Mouse (Mus musculus) frontal cortex, adult 2 months (tissue): Measurements from ENCODE around the gene Galnt16. TPM values are rescaled to one million over a fixed set of nuclear protein-coding genes. Genes with fewer than 3 reads are reported as not detected.

ENCODE experiments used
- DNase-seq, 2 experiments: peaks; one replicate each; pipeline ENCODE4 v3.0.0; 2022; ENCODE audit warnings: low spot score in 1 of 2; ENCODE audit errors: extremely low spot score in 1 of 2
- polyA plus RNA-seq: library from polyadenylated mRNA; depleted of rRNA; stranded (reverse); fragments of >200 nt; gene quantifications from 2 replicates; pipeline ENCODE4 v1.2.3, GENCODE M21; 2012; rRNA removed

The Galnt16 gene
- polyA plus RNA-seq, 1 experiment, result 43.6 TPM

DNA sequence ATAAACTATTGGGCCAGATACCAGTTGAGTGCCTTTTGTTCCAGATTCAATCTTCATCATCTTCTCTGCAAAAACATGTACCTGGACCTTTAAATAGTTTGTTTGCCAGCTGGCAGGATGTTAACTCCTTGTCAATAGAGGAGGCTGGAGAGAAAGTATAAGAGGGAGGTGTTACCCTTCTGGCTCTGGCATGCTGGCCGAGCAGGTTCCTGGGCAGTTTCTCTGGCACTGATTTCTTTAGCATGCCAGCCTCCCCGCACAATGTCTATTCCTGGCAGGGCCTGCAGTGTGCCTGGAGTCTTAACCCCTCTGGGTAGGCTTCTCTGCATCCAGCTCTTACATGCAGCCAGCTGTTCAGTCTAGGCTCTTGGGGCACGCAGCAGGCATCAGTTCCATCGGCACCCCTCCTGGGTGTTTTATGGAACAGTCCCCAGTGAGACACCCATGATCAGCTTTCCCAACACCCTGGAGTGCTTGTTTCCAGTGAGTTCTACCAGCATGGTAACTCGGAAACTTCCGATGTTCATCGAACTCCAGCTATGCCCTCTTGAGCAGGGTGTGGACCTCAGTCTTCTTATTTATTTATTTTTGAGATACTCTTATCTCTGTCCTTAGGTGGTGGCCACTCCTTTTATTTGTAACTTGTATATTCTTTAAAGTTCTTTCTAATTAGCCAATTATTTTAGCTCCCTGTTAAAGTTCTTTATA is 136.0 kb downstream of the Galnt16 start:
- DNase-seq, result no peak

DNA sequence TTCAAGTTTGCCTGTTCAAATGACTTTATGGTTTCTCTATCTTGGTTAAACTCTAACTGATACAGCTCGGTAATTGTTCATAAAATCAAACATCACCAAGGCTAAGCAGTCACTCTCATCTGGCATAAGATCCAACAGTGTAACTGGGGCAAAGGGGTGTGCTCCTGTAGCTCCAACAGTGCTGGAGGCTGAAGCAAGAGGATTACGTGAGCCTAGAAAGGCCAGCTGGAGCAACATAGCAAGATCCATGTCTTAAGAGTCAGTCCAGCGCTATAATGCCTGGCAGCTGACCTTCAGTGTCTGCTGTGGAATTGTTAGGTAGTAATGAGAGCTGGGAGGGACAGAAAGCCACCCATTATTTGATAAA is 136.6 kb downstream of the Galnt16 start:
- DNase-seq, result no peak

DNA sequence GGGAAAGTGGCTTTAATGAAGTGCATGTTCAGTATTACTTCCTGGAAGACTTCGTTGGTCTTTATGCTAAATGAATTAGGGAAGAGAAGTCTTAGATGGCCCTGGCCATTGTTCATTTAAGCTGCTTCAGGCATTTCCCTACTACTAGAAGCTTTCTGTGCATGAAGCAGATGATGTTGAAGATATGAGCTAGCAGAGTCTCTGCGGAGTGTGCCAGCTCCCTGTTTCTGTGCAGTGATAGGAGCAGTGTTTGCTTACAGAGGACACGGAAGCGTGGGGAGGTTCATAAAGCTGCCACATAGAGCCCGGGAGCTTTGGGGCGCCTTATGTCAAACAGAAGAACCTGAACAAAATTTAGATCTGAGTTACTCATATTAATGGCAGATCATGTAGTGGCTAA is 140.6 kb downstream of the Galnt16 start:
- DNase-seq, result no peak

DNA sequence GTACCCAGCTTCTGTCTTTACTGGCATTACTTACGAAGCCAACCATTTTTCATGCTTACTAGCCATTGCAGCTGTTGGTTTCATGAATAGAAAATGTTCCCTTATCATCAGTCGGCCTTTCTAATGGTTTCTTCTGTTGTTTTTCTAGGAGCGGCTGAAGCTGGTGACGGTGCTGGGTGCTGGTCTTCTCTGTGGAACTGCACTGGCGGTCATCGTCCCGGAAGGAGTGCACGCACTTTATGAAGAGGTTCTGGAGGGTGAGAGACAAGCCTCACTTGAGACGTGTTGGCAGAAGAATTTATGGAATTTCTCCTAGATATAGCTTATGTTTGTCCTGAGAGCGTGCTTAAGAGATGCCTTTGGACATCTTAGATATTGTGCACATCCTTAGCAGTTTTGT is 144.2 kb downstream of the Galnt16 start:
- DNase-seq, result no peak

DNA sequence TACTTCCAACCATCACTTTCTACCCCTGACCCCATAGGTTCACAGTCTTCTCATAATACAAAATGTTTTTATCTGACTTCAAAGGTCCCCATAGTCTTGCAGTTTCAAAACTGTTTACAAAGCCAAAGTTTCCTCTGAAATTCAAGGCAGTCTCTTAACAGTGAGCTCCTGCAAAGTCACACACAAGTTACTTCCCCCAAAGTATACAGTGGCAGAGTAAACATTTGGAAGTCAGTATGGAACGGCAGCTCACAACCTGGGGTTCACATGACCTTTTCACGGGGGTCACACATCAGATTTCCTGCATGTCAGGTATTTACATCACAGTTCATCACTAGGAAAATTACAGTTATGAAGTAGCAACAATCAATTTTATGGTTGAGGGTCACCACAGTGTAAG is 145.9 kb downstream of the Galnt16 start:
- DNase-seq, result no peak

DNA sequence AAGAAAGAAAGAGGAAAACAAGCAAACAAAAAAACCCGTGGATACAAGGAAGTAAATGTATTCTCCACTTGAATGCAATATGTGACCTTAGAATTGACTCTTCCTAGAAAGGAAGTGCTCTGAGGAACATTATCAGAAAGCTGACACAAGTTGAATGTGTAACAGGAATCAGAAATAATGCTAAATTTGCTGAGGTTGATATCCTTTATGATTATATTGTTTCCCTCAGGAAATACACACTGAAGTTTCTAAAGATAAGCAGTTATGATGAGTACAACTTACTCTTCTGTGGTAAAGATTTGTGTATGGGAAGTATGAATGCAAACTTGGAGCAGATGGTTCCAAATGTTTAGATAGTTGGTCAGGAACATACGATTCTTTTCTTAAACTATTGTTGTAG is 150.3 kb downstream of the Galnt16 start:
- DNase-seq, result no peak

DNA sequence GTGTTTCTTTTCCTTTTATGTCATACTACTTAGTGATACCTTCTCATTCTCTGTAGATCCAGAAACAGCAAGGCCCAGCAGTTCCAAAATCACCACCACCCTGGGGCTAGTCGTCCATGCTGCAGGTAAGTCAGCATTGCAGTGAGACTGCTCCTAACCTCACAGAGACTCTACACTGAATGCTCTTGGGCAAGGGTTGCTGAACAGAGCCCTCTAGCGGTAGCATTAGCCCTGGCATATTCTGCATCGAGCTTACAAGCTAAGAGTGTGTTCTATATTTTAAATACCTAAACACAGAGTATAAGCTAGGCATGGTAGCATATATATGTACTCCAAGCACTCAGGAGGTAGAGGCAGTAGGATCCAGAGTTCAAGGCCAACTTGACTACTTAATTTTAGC is 155.1 kb downstream of the Galnt16 start:
- peak in 1 of 2 experiments; percentile 82 for DNase-seq

Other genes with a start within 250 kb of the Galnt16 start
- gene Dcaf5, start 81.7 kb upstream of the Galnt16 start, polyA plus RNA-seq, result 44.5 and 45.2 TPM in 2 replicates
- 107 and 129 TPM in 2 replicates for gene Exd2, start 55.2 kb upstream of the Galnt16 start, polyA plus RNA-seq
- gene Slc39a9, start 125.6 kb downstream of the Galnt16 start, polyA plus RNA-seq, result 26.8 and 29.1 TPM in 2 replicates
- gene Erh, start 126.1 kb downstream of the Galnt16 start, polyA plus RNA-seq, result 104 and 113 TPM in 2 replicates
- gene Plekhd1, start 174.3 kb downstream of the Galnt16 start, polyA plus RNA-seq, result 5.3 and 6.7 TPM in 2 replicates
- gene Ccdc177, start 242.4 kb downstream of the Galnt16 start, polyA plus RNA-seq, result 5.3 and 6.3 TPM in 2 replicates